Mouse (Mus musculus) liver, embryonic 11.5 days (tissue): ENCODE data around the gene Fgfr4. TPM values are rescaled to one million over a fixed set of nuclear protein-coding genes. Genes with fewer than 3 reads are reported as not detected.
A peak's percentile ranks its signal among the peaks of the same experiment; 100 is the strongest.
"Not testable (repeated sequence)": the region's sequence is repeated elsewhere in the genome, so short reads cannot be mapped to it uniquely, and the experiment has no call there.

ENCODE experiments used
- ATAC-seq: fragments of 200-750 bp; cut with Nextera tagmentation; replicated peaks from 2 replicates; pipeline ENCODE4 v1.8.0; 2017; ENCODE audit warnings: moderate number of reproducible peaks, mild to moderate bottlenecking, moderate TSS enrichment, moderate library complexity; ENCODE audit not compliant: low FRiP score
- DNase-seq: peaks from one replicate; pipeline ENCODE4 v3.0.0-alpha.2; 2017; ENCODE audit warnings: low spot score
- H3K27ac ChIP-seq: fragments of 300-500 bp; sonication (generic); 2 replicates; pipeline ENCODE4 v1.5.1; 2014; ENCODE audit warnings: mild to moderate bottlenecking, low read depth, low read length, control low read depth
- H3K27me3 ChIP-seq: fragments of 300-500 bp; sonication (generic); replicated peaks from 2 replicates; pipeline ENCODE4 v1.6.1; 2014; ENCODE audit warnings: low read length, mixed read lengths; ENCODE audit not compliant: control insufficient read depth, insufficient read depth
- H3K36me3 ChIP-seq: fragments of 300-500 bp; sonication (generic); 2 replicates; pipeline ENCODE4 v1.6.1; 2014; ENCODE audit warnings: mild to moderate bottlenecking, low read length, moderate library complexity, mixed read lengths; ENCODE audit not compliant: control insufficient read depth, insufficient read depth
- H3K4me1 ChIP-seq: fragments of 300-500 bp; sonication (generic); replicated peaks from 2 replicates; pipeline ENCODE4 v1.6.1; 2014; ENCODE audit warnings: low read length, mixed read lengths; ENCODE audit not compliant: control insufficient read depth, insufficient read depth
- H3K4me2 ChIP-seq: fragments of 300-500 bp; sonication (generic); 2 replicates; pipeline ENCODE4 v1.6.1; 2014; ENCODE audit warnings: mild to moderate bottlenecking, control low read depth, moderate library complexity
- H3K4me3 ChIP-seq: fragments of 300-500 bp; sonication (generic); 2 replicates; pipeline ENCODE4 v1.5.1; 2014; ENCODE audit warnings: low read depth, low read length, control low read depth
- H3K9ac ChIP-seq: fragments of 300-500 bp; sonication (generic); 2 replicates; pipeline ENCODE4 v1.6.1; 2014; ENCODE audit warnings: low read depth, low read length, control low read depth
- H3K9me3 ChIP-seq: fragments of 300-500 bp; sonication (generic); 2 replicates; pipeline ENCODE4 v1.6.1; 2016; ENCODE audit warnings: low read length, inconsistent platforms, mixed read lengths; ENCODE audit not compliant: control insufficient read depth
- WGBS: fragments of 180-500 bp; shearing (Covaris S2); extraction: QIAGEN DNeasy Blood & Tissue Kit; methylation state at CpG from one replicate; pipeline ENCODE4 v1.1.7; 2014; 5-methylcytosine and 5-hydroxymethylcytosine counted together
- polyA plus RNA-seq: library from polyadenylated mRNA; unstranded; fragments of >200 nt; fragmentation: Nextera tagmentation; extraction: Ambion mirVana; gene quantifications from 2 replicates; pipeline ENCODE4 v1.2.1, GENCODE M21; 2014

Fgfr4 gene
- polyA plus RNA-seq, 1 experiment from 2014 or later, result 6.8 TPM

- H3K9me3 ChIP-seq, result peaks cover 3% of the 10 kb centered on the region; the same call in 1 of the 2 replicates
- no peak overlapping the region for H3K4me3 ChIP-seq
- ATAC-seq (no peak), DNase-seq (peak; percentile 60)
- no peak overlapping the region for H3K27ac ChIP-seq
- H3K36me3 ChIP-seq, result no peaks in the 10 kb centered on the region
- no peaks in the 10 kb centered on the region for H3K4me1 ChIP-seq
- WGBS, result 38% methylated on average over 2 of the region's 2 CpGs
- no peak overlapping the region for H3K9ac ChIP-seq
- no peaks in the 10 kb centered on the region for H3K27me3 ChIP-seq
- no peak overlapping the region for H3K4me2 ChIP-seq
These were observed 26.1 kb downstream of the Fgfr4 start for GRCm38 (mm10) chr13:55178556-55178955.

DNA sequence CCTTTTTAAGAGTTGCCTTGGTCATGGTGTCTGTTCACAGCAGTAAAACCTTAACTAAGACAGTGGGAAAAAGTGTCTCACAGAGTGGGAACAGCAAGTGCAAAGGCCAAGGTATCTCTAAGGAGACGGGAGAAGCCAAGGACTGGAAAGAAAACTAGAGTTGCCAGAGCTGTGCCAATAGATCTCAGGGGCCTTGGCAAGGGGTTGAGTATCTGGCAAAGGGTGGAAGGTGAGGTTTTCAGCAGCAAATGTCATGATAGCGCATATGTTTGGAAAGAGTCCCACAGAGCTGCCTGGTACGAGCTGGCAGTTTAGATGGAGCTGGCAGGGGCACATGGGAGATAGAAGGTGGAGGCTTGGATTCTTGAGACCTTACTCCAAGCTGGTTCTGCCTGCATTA is 27.2 kb downstream of the Fgfr4 start:
- no peak for DNase-seq
- H3K27me3 ChIP-seq, result no peaks in the 10 kb centered on the region
- 91% methylated on average over 3 of the region's 3 CpGs for WGBS
- H3K9ac ChIP-seq, result no peak overlapping the region
- H3K9me3 ChIP-seq, result peaks cover 3% of the 10 kb centered on the region; the same call in 1 of the 2 replicates
- H3K36me3 ChIP-seq, result no peaks in the 10 kb centered on the region
- no peak overlapping the region for H3K4me3 ChIP-seq
- H3K27ac ChIP-seq, result no peak overlapping the region
- no peaks in the 10 kb centered on the region for H3K4me1 ChIP-seq
- ATAC-seq, result no peak
- no peak overlapping the region for H3K4me2 ChIP-seq

DNA sequence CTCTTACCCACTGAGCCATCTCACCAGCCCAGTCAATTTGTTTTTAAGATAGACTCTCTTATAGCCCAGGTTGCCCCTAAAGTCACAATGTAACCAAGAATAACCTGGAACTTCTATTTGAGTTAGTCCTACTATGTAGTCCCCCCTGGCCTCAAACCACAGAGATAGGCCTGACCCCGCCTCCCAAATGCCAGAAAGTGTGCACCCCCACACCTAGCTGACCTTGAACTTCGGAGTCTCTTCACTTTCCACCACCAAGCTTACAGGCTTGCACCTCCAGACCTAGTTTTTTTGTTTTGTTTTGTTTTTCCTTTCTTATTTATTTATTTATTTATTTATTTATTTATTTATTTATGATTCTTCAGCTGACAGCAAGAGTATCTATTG is 29.3 kb downstream of the Fgfr4 start:
- no peak for DNase-seq

GRCm38 (mm10) chr13:55182173-55182894 is 29.9 kb downstream of the Fgfr4 start:
- peak overlapping the region; percentile 40; the same call in 1 of the 2 replicates for H3K27ac ChIP-seq
- 9% methylated on average over 23 of the region's 23 CpGs for WGBS
- peak; percentile 92 for ATAC-seq
- no peaks in the 10 kb centered on the region for H3K4me1 ChIP-seq
- peaks cover 3% of the 10 kb centered on the region; the same call in 1 of the 2 replicates for H3K9me3 ChIP-seq
- peak overlapping the region; percentile 62 for H3K9ac ChIP-seq
- DNase-seq, result peak; percentile 81
- no peaks in the 10 kb centered on the region for H3K36me3 ChIP-seq
- peak overlapping the region; percentile 42 for H3K4me3 ChIP-seq
- H3K27me3 ChIP-seq, result no peaks in the 10 kb centered on the region
- peak overlapping the region; percentile 75 for H3K4me2 ChIP-seq

More for the DNA sequence above, 29.3 kb downstream of the Fgfr4 start:
- 0 out of 2 replicates have a peak, but pooled peaks have one; percentile 49 for ATAC-seq
- H3K4me3 ChIP-seq, result peak overlapping the region; percentile 42; the same call in 1 of the 2 replicates
- peak overlapping the region; percentile 75 for H3K4me2 ChIP-seq
- peaks cover 3% of the 10 kb centered on the region; the same call in 1 of the 2 replicates for H3K9me3 ChIP-seq
- no peaks in the 10 kb centered on the region for H3K27me3 ChIP-seq
- peak overlapping the region; percentile 62 for H3K9ac ChIP-seq
- no peaks in the 10 kb centered on the region for H3K36me3 ChIP-seq
- WGBS, result 51% methylated on average over 2 of the region's 2 CpGs
- no peaks in the 10 kb centered on the region for H3K4me1 ChIP-seq
- no peak overlapping the region for H3K27ac ChIP-seq

GRCm38 (mm10) chr13:55183382-55183781 is 30.9 kb downstream of the Fgfr4 start:
- H3K36me3 ChIP-seq, result no peaks in the 10 kb centered on the region
- no peaks in the 10 kb centered on the region for H3K27me3 ChIP-seq
- DNase-seq (no peak), ATAC-seq (no peak)
- 76% methylated on average over 6 of the region's 6 CpGs for WGBS
- peaks cover 3% of the 10 kb centered on the region; the same call in 1 of the 2 replicates for H3K9me3 ChIP-seq
- no peak overlapping the region for H3K27ac ChIP-seq
- no peaks in the 10 kb centered on the region for H3K4me1 ChIP-seq
- H3K9ac ChIP-seq, result no peak overlapping the region
- no peak overlapping the region for H3K4me3 ChIP-seq
- H3K4me2 ChIP-seq, result no peak overlapping the region

DNA sequence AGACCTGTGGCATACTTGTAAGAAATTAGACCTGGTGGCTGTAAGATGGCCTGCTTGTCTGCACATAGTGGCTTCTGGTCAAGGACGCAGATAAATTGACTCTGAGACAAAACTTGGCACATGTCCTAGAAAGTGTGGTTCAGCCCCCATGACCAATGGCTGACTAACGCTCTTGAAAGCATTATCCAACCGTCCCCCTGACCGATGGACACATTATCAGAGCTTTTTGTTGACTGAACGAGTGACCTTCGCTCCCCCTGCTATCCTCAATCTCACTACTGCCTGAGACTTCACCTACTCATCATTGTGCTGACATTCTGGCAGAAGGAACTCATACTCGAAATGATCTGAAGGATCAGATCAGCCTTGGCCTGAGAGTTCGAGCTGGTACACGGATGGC is 34.6 kb downstream of the Fgfr4 start:
- ATAC-seq, H3K27me3 ChIP-seq, H3K4me1 ChIP-seq, DNase-seq, H3K4me2 ChIP-seq, H3K9me3 ChIP-seq, H3K9ac ChIP-seq, H3K4me3 ChIP-seq, H3K27ac ChIP-seq, H3K36me3 ChIP-seq: not testable (repeated sequence)
- WGBS, result 46% methylated on average over 3 of the region's 9 CpGs

DNA sequence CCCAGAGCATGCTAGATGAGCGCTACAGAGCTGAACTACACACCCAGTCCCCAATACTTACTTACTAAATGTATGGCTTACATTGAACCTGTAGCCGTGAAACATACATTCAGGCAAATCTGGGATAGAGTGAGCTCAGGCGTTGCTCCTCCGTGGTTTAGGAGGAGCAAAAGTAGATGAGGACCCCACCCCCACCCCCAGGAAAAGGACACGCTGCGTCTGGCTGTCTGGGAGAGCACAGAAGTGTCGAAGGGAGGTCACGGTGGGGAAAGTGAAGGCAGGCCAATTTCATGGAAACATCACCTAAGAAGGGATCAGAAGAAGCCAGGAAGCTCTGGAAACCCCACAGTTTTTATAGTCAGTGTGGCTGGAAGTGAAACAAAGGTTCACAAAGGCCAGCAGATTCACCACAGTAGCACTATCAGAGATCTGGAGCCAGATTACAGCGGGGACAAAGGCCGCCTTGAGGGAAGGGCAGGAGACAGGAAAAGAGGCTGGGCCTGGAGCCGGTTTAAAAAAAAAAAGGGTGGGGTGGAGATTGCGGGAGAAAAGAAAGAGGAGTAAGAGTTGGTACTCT is 37.2 kb downstream of the Fgfr4 start:
- DNase-seq, result peak; percentile 43
- Histone ChIP-seq H3K27me3 (no peaks in the 10 kb centered on the region), H3K4me3 (peak overlapping the region; percentile 53), H3K9me3 (no peaks in the 10 kb centered on the region), H3K27ac (peak overlapping the region; percentile 77), H3K9ac (peak overlapping the region; percentile 68), H3K4me2 (peak overlapping the region; percentile 81), H3K36me3 (no peaks in the 10 kb centered on the region), H3K4me1 (peaks cover 8% of the 10 kb centered on the region)
- peak; percentile 5; the same call in 1 of the 2 replicates for ATAC-seq
- 3% methylated on average over 12 of the region's 12 CpGs for WGBS

- ATAC-seq (peak; percentile 99), DNase-seq (peak; percentile 93)
- H3K27me3 ChIP-seq, result no peaks in the 10 kb centered on the region
- peaks cover 8% of the 10 kb centered on the region for H3K4me1 ChIP-seq
- peak overlapping the region; percentile 81 for H3K4me2 ChIP-seq
- no peaks in the 10 kb centered on the region for H3K36me3 ChIP-seq
- peak overlapping the region; percentile 53 for H3K4me3 ChIP-seq
- peak overlapping the region; percentile 68 for H3K9ac ChIP-seq
- WGBS, result under 1% methylated on average over 34 of the region's 34 CpGs
- peak overlapping the region; percentile 77 for H3K27ac ChIP-seq
- no peaks in the 10 kb centered on the region for H3K9me3 ChIP-seq
These were observed 37.9 kb downstream of the Fgfr4 start for GRCm38 (mm10) chr13:55190121-55190868.
